Mouse (Mus musculus): ENCODE measurements around the gene Gpx3. TPM values are rescaled to one million over a fixed set of nuclear protein-coding genes. Genes with fewer than 3 reads are reported as not detected.
"Not testable (repeated sequence)": the region's sequence is repeated elsewhere in the genome, so short reads cannot be mapped to it uniquely, and the experiment has no call there.

Gene Gpx3
- total RNA-seq, 2 experiments from 2014 or later = 4.0 to 24.9 TPM

DNA sequence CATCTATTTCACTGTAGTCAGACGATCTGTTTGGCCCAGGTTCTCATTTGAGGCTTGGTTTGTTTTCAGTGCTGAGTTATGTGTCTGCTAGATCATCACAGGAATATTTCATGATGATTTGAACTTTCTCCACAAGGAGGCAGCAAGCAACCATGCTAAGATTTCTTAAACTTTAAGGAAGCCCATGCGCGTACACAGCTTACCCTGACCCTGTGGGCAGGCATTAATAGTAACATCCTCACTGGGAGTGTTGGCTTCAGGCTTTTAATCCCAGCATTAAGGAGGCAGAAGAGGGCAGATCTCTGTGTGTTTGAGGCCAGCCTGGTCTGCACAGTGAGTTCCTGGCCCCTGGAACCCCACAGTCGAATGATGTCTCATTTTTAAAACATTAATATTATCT, 22.8 kb upstream of the Gpx3 start:
- peak; percentile 80 for ATAC-seq (replicated peaks; ENCODE audit: poor library complexity, severe bottlenecking)

DNA sequence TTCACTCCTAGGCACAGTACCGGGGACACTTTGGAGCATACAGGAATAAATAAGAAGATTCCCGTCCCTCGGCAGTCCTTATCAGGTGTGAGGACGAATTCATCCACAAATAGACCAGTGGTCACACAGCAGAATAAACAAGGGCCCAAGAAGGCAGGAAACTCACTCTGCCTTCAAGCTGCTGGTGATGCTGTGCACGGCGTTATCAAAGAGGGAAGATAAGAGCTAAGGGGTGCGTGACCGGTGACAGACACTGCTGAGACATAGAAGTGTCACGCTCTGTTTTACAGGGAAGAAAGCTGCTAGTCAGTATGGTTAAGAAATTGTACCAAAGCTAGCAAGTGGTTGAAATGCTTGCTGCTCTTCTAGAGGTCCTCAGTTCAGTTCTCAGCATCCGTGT, 22.3 kb upstream of the Gpx3 start:
- no peak for ATAC-seq (replicated peaks; ENCODE audit: poor library complexity, severe bottlenecking)

DNA sequence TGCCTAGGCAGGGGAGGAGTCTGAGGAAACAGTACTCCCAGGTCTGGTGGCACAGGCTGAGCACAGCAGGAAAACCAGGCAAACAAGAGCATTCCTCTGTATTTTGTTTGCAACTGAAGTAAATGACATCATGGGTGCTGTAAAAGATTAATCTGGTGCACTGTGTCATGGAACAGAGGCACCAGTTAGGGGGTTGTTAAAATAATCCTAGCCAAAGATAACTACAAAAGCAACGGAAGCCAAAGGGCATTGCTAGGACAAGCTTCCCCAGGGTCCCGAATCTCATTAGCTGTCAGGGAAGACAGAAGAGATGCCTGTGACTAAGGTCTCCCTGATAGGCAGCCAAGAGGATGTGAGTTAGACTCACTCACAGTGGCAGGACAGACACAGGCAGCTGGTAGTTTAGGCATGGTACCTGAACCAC, 21.2 kb upstream of the Gpx3 start:
- no peak for ATAC-seq (replicated peaks; ENCODE audit: poor library complexity, severe bottlenecking)

DNA sequence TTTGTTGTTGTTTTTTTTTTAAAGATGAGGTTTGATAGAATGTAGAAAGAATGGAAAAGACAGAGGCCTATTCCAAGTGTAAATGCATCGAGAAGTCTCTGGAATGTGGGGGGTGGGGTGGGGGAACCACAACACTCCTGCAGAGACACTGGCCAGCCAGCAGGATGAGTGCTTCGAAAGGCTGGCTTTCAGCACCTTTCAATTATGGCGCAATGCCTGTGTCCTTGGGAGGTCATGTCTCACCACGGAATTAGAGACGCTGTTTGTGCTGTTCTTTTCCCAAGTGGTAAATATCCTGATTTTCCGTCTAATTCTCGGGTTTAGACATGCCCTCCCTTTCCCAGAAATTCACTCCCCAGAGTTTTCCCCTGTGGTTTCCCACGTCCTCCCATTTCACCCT, 19.6 kb upstream of the Gpx3 start:
- ATAC-seq (replicated peaks; ENCODE audit: poor library complexity, severe bottlenecking) = no peak

DNA sequence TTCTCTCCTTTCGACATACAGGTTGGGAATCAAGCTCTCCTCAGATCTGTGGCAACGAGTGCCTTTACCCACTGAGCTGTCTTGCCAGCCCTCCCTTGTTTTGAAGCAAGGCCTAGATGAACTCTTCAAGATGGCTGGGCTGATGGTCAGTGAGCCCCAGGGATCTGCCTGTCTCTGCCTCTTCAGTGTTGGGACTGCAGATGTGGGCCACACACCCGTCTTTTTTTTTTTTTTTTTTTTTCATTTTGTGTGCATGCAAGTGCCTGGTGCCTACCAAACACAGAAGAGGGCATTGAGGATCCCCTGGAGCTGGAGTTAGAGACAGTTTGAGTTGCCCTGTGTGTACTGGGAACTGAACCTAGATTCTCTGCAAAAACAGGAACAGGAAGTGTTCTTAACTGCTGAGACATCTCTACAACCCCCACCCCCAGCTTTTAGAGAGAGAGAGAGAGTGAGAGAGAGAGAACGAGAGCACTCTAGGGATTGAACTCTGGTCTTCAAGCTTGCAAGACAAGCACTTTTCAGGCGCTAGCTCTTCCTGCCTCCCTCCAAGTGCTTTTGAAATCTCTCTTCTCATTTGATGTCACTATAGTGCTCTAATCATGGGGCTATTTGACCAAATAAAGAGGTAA, 17.9 kb upstream of the Gpx3 start:
- ATAC-seq (replicated peaks; ENCODE audit: poor library complexity, severe bottlenecking) = peak; percentile 75

DNA sequence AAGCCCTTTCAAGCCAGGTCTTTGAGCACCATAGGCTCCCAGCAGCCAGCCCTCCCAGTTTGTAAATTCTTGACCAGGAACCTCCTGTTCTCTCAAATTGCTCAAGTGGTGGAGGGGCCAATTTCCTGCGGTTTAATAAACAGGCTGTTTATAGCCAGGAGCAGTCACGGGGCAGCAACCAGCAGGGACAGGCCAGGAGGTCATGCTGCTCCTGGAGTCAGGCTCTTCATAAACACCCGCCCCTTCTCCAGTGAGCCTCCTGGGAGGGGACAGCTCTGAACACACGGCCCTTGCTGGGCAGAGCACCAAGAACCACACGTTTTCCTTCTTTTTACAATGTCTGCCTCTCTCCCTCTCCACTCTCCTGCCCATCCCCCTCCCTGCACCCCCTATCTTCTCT, 17.3 kb upstream of the Gpx3 start:
- ATAC-seq (replicated peaks; ENCODE audit: poor library complexity, severe bottlenecking) = peak; percentile 87

DNA sequence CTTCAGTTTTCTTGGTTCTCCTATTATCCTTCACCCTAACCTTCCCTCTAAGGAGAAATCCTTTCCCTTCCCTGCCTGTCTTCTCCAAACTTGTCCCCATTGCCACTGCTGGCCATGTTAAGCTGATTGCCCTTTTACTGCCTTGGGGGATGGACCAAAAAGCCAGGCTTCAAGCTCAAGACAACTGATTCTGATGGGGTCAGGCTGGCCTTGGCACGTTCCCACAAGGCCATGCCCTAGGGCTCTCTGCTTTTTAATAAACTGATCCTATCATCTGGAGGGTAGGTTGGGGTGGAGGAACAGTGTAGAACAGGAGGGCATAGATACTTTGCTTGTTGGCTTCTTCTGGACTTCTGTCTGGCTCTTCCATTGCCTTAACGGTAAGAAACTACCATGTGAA, 16.8 kb upstream of the Gpx3 start:
- ATAC-seq (replicated peaks; ENCODE audit: poor library complexity, severe bottlenecking) = no peak

DNA sequence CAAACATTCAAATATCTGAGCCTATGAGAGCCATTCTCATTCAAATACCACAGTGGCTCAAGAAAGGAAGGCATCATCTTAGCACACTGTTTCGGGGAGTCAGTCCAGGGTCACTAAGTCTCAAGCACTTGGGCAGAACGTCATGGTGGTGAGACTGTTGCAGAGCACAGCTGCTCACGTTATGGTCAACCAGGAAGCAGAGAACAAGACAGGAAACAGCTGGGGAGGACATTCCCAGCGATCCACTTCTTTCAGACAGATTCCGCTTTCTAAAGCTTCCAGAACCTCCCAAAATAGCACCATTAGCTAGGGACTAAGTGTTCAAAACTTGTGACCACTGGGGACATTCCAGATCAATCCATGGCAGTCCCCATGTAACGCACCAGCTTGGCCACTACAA, 14.3 kb upstream of the Gpx3 start:
- ATAC-seq (replicated peaks; ENCODE audit: poor library complexity, severe bottlenecking) = no peak

DNA sequence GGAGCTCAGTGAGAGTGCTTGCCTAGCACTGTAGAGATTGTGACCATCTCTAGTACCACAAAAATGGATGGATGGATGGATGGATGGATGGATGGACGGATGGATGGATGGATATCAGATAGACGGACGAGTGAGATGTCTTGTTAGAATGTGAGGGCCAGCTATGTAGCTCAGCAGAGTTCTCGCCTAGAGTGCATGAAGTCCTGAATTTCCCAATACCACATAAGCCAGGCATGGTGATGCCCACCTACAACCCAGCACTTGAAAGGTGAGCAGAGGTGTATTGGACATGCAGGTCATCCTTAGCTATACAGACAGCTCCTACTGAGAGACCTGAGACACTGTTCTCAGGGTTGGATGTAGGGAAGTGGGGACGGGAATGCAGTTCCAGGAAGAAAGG, 10.9 kb upstream of the Gpx3 start:
- ATAC-seq (replicated peaks; ENCODE audit: poor library complexity, severe bottlenecking) = no peak

DNA sequence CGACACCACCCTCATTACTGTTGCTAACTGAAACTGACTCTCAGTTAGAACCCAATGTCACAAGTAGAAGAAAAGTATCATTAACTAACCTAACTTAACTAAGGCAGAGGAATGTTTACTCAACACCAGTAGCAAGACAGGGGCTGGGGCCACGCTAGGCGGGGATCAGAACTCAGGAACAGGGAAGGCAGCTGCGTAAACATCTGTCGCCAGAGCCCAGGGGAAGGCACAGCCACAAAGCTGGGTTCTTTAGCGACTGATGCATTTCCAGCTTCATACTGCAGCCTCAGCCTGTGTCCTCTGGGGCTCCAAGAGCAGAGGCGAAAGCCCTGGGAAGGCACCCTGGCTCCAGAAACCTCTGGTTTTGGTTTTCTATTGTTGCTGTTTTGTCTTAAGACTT, 10.2 kb upstream of the Gpx3 start:
- no peak for ATAC-seq (replicated peaks; ENCODE audit: poor library complexity, severe bottlenecking)

DNA sequence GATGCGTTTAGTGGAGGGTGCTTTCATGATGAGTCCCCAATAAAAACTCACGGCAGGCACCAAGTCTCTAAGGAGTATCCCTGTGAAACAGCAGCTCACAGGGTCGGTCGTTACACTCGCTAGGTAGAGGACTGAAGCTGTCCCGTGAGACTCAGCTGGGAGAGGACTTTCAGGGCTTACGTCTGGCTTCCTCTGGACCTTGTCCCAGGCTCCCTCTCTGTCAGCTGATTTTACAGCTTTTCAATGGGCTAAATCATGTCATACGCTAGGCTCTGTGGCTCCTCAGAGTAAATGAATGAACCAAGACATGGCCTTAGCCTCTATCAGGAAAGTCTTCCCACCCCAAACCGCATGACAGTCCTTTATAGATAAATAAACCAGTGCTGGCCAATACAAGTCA, 7.7 kb upstream of the Gpx3 start:
- ATAC-seq (replicated peaks; ENCODE audit: poor library complexity, severe bottlenecking) = no peak

DNA sequence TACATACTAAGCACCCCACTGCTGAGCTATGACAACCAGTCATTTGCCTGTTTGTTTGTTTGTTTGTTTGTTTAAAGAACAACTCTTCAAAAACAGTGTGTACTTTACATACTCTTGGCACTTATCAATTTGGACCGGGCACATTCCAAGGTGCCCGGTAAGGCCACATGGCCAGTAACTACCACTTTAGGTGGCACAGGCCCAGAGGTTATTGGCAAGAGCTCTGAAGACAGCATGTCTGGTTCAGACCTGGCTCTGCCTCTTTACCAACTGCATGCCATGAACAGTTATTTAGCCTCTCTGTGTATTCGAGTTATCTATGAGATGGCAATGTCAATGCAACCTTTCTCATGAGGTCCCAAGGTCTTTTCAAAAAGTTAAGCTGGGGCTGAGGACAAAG, 5.6 kb upstream of the Gpx3 start:
- not testable (repeated sequence) for ATAC-seq (replicated peaks; ENCODE audit: poor library complexity, severe bottlenecking)

DNA sequence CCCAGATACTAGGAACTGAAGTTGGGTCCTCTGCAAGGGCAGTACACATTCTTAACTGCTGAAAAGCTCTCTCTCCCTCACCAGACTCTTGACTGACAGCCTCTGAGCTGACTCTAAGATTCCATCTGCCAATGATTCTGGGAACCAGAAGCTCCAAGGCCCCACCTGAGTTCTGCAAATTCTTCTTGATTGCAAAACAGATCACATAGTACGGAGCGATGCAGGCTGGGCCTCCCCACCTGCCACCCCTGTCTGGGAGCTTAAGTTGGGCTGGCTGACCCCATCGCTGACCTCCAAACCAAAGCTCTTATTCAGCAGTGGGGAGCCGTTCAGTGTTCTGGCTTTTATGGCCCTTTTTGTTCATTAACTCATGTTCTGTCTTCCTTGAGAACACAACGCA, 4.8 kb upstream of the Gpx3 start:
- no peak for ATAC-seq (replicated peaks; ENCODE audit: poor library complexity, severe bottlenecking)

DNA sequence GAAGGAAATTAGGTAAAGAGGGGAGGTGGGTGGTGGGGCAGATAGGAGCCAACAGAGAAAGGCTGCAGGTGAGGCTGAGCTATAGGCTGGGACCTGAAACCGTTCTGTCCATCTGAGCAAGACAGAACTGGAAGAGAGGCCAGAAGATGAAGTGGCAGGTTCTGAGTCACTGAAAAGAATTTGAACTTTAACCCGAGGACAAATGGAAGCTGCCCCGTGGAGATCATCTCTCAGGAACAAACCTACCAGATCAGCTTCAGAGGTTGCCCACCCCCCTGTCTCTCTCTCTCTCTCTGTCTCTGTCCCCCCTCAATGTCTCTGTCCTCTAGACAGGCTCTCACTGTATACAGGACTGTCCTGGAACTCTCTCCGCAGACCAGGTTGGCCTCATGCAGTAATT, 2.6 kb upstream of the Gpx3 start:
- ATAC-seq (replicated peaks; ENCODE audit: poor library complexity, severe bottlenecking) = no peak

DNA sequence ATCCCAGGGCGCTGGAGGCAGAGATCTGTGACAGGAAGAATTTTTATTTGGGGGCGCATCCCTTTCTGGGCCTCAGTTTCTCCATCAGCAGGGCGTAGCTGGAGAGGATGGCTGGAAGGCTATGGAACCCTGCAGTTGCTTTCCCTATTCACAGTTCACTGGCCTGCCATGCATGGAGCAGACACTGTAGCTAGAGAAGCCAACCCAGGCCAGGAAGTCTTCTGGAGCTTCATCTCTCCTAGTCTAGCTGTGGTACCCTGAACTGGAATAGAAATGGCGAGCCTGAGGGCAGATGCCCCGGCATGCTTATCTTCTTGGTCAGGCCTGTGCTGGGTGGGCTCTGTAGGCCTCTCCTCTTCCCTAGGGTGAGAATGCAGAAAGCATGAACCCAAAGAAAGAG, 1.1 kb downstream of the Gpx3 start:
- ATAC-seq (replicated peaks; ENCODE audit: poor library complexity, severe bottlenecking) = no peak

DNA sequence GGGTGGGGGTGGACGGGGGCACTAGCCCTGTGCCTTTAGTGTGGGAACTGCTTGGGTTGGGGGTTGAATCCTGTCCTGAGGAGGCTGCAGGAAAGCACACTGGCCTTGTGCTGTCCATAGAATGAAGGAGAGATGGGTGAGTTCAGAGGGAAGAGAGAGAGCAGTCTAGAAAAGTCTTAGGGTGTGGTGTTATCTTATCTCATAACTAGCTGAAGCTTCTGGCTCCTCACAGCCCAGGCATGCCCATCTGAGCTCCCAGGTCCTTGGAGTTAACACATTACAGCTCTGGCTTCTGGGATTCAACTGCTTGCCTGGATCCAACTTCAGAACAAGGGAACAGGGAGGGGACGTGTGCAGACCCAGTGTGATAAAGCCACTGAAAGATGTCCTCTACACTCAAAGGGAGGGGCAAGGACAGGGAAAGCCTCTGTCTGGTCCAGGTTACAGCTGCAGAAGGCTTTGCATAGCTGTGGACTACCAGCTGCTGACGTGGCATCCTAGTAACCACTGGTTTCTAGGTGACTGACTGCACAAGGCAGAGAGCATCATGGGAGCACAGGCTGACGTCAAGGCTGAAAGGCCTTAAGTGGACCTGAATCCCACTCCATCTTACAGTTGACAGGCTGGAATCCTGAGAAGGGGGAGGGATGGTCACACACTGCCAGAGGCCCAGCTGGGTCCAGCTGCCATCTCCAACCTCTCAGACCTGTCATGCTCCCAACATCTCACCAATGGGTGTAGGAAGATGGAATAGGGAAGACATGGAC, 1.9 kb downstream of the Gpx3 start:
- ATAC-seq (replicated peaks; ENCODE audit: poor library complexity, severe bottlenecking) = no peak

DNA sequence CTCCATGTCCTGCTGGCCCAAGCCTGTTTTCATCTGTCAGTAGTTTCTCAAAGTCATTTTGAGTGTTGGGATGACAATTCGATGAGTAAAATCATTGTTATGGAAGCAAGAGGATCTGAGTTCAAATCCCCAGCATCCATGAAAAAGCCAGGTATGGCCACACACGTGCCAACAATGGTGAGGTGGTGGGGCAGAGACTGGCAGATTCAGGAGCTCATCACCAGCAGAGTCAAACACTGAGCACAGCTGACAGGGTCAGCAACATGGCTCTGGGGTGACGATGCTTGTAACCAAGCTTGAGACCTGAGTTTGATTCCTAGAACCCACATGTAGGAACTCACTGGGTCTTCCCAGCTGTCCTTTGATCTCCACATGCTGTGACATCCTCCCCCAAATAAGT, 2.8 kb downstream of the Gpx3 start:
- no peak for ATAC-seq (replicated peaks; ENCODE audit: poor library complexity, severe bottlenecking)

DNA sequence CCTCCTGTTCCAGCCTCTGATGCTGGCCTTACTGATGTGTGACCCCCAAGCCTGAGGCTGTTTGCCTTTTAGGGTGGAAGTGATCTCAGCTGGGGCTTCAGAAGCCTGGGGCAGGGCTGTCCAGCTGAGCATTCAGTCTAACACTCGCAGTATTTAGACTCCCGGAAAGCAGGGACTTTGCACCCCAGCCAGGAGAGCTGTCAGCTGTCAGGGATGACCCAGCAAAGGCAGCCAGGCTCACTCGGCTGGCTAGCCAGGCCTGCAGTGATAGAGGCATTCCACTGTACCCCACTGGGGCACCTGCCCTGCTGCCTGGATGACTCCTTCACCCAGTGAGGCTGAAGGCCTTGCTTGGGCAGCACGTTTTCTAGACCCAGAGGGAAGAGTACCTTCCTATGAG, 3.7 kb downstream of the Gpx3 start:
- no peak for ATAC-seq (replicated peaks; ENCODE audit: poor library complexity, severe bottlenecking)

DNA sequence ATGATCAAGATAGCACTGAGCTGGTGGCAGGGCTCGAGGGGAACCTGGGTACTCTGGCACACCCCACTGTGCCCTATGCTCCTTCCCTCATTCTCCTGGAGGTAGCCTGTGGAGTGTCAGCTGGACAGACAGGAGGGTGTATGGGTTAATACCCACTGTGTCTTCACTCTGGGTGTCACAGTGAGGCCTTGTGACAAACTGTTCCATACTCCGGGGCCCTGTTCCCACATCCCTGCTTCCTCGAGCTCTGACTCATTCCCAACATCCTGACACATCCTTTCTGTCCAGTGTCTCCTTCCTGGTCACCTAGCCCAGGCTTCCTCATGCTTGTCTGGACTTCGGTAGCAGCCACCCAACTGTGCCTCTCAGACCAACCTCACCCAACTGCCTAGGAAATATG, 4.2 kb downstream of the Gpx3 start:
- no peak for ATAC-seq (replicated peaks; ENCODE audit: poor library complexity, severe bottlenecking)

DNA sequence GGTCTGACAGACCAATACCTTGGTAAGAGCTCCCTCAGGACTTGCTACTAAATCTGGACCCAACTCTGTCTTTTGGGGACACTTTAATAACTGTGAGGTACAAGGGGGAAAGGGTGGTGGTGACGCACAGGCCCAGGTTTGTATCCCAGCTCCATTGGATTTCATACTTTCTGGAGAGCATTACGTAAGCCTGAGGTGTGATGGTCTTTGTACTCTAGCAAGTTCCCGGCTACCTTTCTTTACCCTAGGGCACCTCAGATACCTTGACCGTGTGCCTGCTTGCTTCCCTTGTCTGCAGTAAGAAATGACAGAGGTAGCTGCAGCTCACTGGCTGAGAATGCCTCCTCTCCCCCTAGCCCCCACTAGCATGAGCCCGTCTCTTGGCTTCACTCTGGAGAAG, 5.0 kb downstream of the Gpx3 start:
- ATAC-seq (replicated peaks; ENCODE audit: poor library complexity, severe bottlenecking) = no peak

DNA sequence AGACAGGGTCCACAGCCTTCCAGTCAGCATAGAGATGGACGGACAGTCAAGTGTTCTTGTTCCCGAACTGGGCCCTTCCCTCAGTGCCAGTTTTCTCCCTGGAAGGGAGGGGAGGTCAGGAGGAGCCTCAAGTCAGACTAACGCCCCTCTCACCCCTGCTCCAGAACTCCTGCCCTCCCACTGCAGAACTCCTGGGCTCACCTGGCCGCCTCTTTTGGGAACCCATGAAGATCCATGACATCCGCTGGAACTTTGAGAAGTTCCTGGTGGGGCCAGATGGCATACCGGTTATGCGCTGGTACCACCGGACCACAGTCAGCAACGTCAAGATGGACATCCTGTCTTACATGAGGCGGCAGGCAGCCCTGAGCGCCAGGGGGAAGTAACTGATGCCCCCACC, 7.0 kb downstream of the Gpx3 start:
- ATAC-seq (replicated peaks; ENCODE audit: poor library complexity, severe bottlenecking) = no peak

DNA sequence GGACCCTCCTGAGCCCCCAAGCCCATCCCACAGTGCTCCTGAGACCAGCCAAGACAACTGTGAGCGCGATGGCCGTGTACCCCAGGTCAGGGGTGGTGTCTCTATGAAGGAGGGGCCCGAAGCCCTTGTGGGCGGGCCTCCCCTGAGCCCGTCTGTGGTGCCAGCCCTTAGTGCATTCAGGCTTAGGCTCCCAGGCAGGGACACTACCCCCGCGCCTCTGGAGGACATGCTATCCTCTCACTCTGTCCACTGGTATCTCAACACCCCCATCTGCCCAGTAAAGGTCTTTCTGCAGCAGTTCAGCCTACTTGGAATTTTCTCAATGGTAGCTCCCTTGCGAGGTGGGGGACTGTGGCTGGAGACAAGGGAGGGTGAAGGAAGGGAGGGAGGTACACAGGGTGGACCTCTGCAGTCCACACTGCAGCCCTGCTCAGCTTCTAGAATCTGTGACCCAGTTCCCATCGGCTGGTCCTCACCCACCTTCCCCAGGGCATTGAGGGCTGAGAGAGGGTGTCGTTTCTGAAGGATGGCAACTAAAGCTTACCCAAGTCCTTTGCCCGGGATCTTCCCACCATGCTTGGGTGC, 7.9 kb downstream of the Gpx3 start:
- ATAC-seq (replicated peaks; ENCODE audit: poor library complexity, severe bottlenecking) = no peak
